Mouse (Mus musculus): ENCODE measurements around the gene Rap2c. TPM values are rescaled to one million over a fixed set of nuclear protein-coding genes. Genes with fewer than 3 reads are reported as not detected.
A peak's percentile ranks its signal among the peaks of the same experiment; 100 is the strongest.

The Rap2c gene
- 10 to 100 TPM; 27.9 to 29.4 (median 28.2) TPM for total RNA-seq (2022)

DNA sequence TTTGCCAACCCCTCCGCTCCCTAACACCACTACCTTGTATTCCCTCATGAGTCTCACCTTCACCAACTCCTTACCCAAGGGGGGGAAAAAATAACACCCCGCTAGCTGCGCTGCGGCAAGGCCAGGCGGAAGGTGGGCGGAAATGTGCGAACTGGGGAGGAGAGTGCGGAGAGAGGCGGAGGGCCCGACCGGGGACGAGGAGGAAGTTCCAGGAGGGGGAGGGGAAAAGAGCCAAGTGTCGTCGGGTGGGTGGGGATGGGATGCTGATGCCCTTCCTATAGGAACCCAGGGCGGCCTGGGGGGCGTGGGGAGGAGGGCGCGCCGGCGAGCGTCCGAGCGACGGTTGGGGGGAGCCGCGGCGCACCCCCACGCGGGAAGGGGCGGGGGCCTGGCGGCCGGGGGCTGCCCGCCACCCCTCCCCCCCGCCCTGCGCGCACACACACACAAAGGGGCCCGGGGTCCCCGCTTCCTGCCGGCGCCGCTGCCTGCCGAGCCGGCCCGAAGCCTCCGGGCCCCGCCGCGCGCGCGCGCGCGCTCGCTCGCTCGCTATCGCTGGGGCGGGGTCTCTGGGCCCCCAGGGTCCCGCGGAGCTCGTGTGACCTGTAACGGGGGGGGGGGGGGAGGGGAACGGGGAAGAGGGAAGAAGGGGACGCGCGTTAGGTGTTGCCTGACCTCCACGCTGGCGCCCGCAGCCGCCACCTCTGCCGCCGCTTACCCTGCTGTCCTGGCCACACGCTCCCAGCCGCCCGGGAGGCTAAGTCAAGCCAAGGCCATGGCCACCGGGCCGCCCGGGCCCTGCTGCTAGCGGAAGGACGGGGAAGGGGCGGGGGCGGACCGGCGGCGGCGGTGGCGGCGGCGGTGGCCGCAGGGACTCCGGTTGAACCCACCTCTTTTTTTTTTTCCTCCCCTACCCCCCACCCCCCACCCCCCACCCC lies at the start of gene Rap2c:
Rap2c (minus strand) TSS at position 168 of the 935 bp plus-strand sequence.
- DNase-seq (ENCODE audit: low spot score in 2 of 2), result peak in 1 of 2 experiments; percentile 6

DNA sequence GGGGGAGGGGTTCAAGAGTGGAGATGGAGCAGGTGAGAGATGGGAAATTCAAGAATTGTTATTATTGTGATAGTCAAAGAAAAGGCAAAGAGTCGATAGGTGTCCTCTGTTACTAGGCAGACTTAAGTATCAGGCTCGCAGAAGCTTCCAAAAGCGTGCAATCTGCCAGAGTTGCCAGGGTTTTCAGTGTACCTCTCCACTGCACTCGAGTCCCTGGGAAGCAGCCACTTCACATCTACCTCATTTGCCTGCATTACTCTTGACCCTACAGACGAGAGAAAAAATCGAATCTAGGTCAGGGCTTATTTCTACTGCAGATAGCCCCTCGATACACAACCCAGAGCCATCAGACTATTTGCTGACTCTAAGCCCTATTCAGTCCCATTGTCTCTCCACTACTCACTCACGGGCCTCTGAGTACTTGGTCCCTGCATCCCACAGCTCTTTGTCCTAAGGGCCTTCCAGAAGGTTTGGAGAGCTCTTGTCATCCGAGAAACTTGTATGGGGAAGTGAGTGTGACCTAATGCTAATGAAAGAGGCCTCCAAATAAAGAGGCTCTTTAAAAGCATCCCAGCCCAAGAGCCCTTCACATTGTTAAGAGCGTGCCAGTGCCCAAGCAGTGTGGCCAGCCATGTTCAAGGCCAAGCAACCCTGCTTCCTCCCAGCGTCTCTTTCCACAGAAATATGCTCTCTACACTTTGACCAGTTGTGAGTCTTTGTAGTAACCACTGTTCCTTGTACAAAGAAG lies 48.9 kb upstream of the Rap2c start:
- DNase-seq (ENCODE audit: low spot score in 2 of 2), result no peak

DNA sequence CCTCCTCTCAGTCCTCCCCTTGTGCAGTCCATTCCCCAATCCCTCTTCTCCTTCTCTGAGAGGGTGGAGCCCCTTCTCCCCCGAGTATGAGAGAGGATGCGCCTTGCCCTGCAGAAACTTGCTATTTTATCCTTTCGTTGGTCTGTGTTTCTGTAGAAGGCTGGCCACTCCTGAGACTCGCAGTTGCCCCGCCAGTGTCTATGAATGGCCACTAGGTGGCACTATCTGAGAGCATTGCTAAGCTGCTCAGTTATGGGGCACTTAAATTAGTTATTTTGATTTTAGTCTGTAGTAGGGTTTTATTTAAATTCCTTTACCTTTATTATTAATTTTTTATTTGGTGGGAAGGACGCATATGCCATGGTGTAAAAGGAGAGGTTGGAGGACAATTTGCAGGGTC lies 48.0 kb upstream of the Rap2c start:
- DNase-seq (ENCODE audit: low spot score in 2 of 2), result peak; percentile 6 to 22

DNA sequence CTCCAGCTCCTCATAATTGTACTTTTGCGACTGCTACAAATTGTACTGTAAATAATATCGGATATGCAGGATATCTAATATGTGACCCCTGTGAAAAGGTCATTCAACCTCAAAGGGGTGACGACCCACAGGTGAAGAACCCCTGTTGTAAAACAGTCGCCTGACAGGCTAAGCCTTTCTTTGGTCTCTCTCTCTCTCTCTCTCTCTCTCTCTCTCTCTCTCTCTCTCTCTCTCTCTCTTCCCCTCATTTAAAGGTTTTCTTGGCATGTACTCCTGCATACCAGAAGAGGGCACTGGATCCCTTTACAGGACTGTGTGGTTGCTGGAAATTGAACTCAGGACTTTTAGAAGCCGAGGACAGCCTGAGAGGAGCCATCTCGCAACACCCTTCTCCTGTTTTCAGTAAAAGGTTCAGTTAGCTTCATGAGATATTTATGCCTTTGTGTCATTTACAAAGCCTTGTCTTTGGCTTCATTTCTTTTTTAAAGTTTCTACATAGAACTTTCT lies 47.4 kb upstream of the Rap2c start:
- DNase-seq (ENCODE audit: low spot score in 2 of 2), result no peak

DNA sequence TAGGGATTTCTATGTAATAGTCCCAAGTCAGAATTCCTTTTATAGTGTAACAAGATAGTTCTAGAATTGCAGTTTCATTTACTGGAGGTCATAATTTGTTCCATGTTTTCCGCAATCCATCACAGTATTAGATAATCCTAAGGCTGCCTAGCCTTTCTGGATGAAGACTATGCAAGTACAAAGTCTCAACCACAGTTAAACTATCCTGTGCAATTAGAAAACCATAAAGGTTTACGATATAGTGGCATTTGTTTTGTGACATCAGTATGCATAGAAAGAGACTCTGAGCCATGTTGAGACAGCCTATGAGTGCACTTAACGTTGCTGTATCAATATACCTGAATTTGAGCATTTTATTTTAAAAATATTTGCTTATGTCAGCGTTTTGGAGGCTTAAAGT lies 42.4 kb upstream of the Rap2c start:
- no peak for DNase-seq (ENCODE audit: low spot score in 2 of 2)

DNA sequence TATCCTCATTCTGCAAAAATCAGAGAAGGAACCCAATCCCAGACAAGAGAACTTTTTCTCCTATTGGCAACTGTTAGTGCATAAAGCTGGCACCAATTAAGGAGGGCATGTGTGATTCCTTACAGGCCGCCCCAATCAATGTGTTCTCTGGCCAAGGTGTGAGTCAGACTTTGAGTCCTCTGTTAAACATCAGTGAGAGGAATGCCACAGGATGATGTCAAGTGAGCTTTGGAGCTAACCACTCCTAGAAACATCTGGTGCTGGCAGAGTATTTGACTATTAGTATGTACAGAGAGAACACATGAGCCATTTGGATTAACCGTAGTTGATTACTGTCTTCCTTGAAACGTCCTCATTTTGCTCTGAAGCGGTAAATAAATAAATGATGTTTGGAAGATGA lies 40.9 kb upstream of the Rap2c start:
- no peak for DNase-seq (ENCODE audit: low spot score in 2 of 2)

DNA sequence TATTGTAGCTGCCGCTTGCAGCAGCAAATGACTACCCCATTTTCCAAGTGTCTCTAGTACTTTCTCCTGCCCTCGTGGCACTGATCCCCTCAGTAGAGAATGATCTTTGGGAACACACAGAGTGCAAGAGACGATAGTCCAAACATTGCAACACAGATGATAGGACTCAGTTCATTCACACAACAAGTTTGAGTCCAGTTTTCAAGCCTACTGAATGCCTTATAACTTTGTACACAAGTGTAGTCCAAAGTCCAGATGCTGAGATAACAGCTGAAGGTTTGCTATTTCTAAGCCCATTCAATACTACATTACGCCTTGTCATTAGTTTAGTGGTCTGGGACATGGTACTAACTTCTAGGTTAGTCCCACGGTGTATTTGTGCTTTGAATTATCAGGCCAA lies 40.5 kb upstream of the Rap2c start:
- DNase-seq (ENCODE audit: low spot score in 2 of 2), result no peak

DNA sequence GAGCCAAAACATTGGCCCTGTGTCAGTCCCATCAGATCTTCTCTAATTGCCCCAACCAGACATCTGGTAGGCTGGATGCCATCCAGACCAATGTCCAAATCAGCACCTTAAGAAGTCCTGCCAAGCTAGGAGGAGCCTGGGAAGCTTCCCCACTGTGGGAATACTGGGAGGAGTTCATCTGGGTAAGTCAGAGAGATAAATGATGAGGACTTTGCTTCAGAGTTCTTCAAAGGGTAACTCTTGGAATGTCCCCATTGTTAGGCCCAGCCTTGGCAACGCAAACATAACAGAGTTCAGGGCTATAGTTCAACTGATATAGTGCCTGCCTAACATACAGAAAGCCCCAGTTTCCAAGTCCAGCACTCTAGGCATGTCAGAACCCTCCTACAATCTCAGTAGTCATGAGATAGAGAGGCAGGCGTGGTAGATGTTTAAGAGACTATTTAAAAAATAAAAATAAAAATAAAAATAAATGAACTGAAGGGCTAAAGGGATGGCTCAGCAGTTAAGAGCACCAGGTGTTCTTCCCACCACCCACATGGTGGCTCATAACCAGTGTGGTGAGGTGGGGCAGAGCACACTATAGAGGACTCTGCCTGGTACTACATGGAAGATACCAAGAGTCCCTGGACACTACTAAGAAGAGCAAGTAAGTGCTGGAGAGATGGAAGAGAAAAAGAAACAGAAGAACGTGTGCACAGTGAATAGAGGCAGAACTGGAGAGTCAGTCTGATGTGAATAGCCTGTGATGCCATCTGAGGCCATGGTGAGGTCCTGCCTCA lies 34.1 kb upstream of the Rap2c start:
- DNase-seq (ENCODE audit: low spot score in 2 of 2), result no peak

DNA sequence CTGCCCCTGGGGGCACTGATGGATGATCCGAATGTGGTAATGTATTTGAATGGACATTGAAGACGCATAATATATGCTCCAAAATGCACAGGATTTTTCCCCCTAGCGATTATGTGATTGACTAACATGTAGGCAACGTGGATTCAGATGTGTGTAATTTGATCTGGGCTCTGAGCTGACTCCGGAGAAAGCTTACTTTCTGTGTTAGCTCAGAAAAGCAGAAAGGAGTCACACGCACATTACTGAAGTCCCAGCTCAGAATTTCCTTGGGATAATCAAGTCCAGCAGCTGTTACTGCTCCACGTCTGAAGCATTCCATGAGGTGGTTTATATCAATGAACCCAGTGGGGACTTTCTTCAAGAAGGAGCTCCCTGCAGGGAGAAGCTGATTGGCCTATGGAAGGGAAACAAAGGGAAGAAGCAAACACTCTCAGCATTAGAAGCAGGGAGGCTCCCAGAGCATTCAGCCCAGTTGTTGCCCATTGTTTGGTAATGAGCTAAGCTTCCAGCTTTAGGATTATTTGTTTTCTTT lies 17.9 kb upstream of the Rap2c start:
- DNase-seq (ENCODE audit: low spot score in 2 of 2), result no peak

DNA sequence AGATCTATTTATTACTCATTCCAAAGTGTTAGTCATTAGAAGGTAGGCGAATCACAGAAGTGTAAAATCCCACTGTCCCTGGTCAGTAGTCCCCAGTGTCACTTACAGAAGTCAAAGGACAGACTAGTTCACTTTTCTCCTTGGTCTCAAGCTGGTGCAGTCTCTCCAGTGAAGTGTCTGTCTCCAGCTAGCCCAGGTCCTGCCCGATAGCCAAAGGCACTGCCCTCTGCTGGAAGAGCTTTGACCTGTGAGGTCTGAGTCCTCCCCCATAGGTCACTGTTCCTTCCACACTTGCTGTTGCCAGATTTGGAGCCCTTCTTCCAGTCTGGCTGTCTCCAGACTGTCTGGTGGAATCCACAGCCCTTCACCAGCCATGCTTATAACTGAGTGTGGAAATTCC lies 2.1 kb upstream of the Rap2c start:
- no peak for DNase-seq (ENCODE audit: low spot score in 2 of 2)

DNA sequence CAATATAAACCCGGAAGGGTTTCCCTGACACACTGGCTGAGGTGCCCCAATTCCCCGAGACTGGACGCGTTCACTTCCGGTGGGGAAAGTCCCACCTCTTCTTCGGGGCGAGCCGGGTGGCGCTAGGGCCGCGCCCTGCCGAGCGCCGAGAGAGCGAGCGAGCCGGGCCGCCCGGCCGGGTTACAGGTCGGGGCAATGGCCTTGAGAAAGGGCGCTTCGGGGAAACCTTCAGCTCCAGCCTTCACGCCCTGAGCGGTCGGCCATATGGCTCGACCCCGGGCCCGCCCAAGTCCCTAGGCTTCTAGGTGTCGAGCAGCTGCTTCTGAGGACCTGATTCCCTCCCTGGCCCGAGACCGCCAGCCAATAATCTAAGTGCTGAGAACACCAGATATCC lies 965 bp upstream of the Rap2c start:
- peak; percentile 32 to 51 for DNase-seq (ENCODE audit: low spot score in 2 of 2)

DNA sequence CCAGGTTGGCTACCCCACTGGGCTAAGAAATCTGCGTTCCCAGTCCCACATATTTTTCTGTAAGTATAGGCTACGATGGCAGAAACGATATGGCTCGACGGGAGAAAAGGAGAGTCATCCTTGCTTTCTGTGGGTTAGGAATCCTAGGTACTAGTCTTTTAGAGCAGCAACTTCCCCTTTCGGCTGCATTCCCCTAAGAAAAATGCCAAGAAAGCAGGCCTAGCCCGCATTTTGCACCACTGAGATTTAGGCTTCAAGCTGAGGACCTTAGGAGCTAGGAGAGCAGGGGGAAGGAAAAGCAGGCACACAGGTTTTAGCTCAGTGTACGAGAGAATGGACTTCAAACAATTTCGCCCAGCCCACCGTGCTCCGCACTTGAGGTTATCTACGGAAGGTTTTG lies 892 bp downstream of the Rap2c start:
- no peak for DNase-seq (ENCODE audit: low spot score in 2 of 2)

DNA sequence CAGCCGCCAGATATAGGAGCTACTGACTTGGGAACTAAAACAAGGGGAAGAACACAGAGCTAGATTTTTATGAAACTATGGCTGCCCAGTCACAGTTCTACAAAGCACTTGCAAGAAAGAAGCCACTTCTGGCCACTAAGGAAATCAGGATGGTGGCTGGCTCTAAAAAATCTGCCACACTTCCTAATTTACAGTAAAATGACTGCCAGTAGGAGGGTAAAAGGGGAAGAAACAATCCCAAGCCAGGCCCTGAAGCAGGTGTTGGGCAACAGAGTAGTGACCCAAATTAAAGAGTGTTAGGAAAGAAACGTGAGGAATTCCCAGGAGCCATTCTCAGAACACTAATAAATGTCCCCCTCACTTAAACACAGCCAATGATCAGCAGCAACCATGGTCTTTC lies 5.5 kb downstream of the Rap2c start:
- no peak for DNase-seq (ENCODE audit: low spot score in 2 of 2)

DNA sequence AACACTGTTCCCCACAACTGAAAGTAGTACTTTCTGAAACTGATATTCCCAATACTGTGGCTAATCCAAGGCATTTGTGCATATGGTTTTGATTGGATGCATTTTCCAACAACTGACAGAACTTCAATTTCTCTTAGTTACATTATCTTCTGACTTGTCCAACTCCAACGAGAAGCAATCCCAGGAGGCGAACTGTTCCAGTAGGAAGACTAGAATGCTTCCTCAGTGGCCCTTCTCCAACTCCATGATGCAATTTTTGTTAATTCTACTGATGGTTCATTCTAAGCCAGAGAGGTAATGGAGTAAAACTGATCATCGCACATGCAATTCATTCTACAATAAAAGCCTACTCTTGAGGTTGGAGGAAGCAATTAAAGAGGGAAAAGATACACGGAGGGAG lies 7.5 kb downstream of the Rap2c start:
- no peak for DNase-seq (ENCODE audit: low spot score in 2 of 2)

DNA sequence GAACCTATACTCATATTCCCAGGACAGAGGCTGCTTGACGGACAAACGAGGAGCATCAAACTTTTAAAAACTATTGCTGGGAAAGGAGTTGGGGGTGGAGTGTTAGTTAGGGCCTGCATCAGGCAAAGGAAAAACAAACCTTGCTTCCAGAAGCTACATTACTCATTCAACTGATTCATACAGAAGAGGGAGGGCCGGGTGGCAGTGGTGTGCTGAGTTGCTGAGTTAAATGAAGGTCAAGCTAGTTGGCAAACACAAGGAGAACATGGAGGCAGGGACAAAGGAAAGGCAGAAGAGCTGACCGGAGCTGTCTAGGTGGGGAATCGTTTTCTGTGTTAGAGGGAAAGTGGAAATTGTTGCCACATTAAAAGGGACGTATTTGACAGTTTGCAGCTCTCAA lies 17.0 kb downstream of the Rap2c start:
- no peak for DNase-seq (ENCODE audit: low spot score in 2 of 2)

DNA sequence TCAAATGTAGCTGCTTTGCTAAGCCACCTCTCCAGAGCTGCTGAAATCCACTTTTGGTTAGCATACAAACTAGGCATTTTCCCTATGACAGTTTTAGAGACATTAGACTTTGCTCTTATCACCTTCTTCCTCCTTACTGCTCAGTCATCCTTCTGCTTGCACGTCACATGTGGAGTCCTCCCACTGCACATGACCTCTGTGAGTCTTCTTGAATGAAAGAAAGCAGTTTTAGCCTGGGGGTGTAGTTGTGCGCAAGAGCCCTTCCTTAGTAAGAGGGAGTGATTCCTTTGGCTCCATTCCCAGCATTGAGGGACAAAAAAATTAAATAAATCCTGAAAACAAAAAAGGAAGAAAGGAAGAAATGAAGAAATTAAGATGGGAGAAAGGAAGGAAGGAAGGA lies 22.5 kb downstream of the Rap2c start:
- DNase-seq (ENCODE audit: low spot score in 2 of 2), result no peak

DNA sequence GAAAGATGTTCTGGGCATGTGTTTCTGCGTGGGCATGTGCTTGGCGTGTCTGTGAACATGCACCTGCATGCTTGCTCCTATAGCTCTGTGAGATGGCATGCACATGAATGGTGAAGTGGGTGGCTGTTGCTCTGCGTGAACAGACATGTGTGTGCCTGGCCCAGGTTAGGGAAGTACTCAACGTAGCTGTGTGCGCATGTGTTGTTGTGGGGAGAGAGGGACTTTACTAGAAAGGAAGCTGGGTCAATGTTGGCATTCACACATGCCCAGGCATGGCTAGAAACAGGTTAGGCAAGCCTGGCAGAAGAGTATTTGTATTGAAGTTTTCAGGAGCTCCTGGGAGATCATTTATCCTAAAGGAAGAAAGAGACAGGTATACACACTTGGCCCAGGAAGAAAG lies 26.5 kb downstream of the Rap2c start:
- DNase-seq (ENCODE audit: low spot score in 2 of 2), result no peak

DNA sequence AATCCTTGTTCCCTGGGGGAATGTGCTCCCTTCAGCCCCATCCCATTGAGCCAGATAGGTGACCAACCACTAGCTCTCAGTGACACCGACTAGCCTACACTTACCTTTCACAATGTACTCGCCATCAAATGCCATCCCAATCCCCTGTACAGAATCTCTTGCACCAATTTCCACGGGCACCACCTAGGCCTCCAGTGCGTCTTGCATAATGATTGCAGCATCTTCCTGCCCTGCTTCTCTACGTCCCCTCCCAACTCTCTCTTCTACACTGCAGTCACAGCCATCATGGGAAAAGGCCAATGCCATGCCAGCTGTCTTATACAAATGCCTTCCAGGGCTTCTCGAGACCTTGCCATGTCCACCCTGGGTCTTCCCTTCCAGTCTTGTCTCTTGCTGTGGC lies 27.9 kb downstream of the Rap2c start:
- no peak for DNase-seq (ENCODE audit: low spot score in 2 of 2)

DNA sequence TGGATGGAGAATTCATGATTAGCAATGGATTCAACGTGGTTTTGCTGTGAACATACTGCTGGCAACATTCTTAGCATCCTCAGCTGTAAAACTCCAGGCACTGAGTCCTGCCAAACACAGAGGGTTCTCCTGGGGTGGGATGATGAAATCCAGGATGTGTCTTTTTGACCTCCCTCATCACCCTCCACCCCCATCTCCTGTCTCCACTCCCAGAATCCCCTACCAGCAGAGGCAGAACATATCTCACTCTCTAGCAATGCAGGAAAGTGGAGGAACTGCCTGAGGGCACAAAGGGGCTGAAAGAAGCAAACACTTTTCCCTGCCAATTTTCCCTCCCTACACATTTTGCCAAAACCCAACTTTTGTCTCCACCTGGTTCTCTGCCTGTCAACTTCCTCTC lies 29.2 kb downstream of the Rap2c start:
- DNase-seq (ENCODE audit: low spot score in 2 of 2), result no peak

DNA sequence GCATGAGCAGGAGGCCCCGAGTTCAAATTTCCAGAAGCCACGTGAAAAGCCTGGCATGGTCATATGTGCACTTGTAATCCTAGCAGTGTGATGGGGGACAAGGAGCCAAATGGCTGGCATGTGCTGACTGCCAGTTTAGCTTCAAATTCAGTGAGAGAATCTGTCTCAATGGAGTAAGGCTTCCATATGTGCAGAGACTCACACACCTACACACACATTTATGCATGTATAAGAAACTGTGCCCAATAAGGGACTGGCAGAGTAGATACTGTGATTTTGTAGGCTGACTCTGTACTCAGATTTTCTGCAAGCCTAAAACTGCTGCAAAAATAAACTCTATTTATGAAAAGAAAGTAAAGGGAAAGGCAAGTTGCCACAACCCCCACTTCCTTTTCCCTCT lies 39.4 kb downstream of the Rap2c start:
- peak in 1 of 2 experiments; percentile 7 for DNase-seq (ENCODE audit: low spot score in 2 of 2)

DNA sequence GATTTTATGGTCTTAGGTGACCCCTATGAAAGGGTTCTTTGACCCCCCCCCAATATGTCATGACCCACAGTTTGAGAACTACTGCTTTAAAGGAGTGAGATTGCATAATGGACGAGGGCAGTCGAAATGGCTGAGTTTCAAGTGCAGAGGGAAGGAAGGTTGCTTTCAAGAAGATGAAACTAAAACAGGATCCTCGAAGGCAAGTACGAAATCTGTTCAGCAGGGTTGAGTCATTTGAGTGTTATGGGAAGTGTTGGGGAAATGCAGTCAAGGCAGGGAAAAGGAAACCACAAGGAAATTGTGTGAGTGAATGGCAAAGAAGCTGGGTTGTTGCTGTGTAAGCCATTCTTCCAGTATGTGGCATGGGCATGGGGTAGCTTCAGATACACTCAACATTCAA lies 45.7 kb downstream of the Rap2c start:
- DNase-seq (ENCODE audit: low spot score in 2 of 2), result no peak

Measured in layer of hippocampus, adult 8-10 months (tissue).